Mouse (Mus musculus) left cerebral cortex, adult 8-10 months (tissue): ENCODE measurements at regions not wholly inside any gene's neighbourhood (a gene's known extent, or its start where the extent isn't known, plus 50 kb on each side); places are given as distances from the start of the nearest gene placed in this dataset.

Experiments used
- DNase-seq, 2 experiments: peaks; one replicate each; pipeline ENCODE4 v3.0.0; 2022; ENCODE audit warnings: low spot score in 2 of 2

- no peak for DNase-seq
Measured at GRCm38 (mm10) chr14:106593980-106594379, 488.0 kb downstream of the Trim52 start.

DNA sequence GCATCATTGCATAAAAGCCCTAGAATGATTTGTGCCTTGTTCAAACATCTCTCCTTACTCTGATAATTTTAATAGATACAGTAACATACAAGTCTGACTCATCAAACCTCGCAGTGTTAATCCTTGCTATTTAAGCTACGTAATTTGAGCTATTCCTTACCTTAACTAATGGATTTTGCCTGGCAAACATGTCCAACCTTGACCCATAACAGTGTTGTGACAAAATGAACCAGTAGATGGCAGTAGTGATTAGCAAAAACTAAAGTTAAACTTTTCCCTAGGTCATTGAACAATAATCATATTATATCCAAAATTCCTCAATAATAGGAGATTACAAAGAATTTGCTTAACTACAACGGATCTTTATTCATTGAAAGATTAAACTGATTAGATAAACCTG lies 501.0 kb downstream of the Trim52 start:
- no peak for DNase-seq

GRCm38 (mm10) chr14:106608341-106608927 lies 502.4 kb downstream of the Trim52 start:
- no peak for DNase-seq
